Mouse (Mus musculus): ENCODE measurements at regions not wholly inside any gene's neighbourhood (a gene's known extent, or its start where the extent isn't known, plus 50 kb on each side); places are given as distances from the start of the nearest gene placed in this dataset.

DNA sequence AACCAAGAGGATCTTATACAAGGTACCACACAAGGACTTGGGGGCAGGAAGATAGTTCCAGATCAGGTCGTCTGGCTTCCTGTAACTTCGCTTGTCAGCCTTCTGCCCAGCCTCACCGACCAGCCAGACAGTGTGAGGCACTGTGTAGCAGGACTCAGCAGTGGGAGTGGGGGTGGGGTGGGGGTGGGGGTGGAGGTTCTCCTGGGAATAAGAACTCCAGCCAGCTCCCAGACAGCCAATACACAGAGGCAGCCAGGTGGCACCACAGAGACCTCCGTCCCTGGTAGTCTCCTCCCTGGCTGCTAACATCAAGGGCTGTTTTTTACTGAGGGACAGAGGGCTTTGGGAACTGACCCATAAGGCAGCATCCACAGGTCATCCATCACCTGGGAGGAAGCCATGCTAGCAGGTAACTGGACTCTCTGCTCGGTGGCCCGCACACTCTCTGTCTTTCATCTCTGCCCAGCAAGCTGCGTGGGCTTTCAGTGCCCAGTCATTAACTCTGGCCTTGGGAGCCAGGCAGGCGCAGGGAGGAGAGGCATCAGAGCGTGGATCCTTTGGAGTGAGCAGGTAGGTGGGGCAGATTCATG is 60.3 kb upstream of the Wnt4 start:
- no peak for DNase-seq (ENCODE audit: inconsistent ontology term)

DNA sequence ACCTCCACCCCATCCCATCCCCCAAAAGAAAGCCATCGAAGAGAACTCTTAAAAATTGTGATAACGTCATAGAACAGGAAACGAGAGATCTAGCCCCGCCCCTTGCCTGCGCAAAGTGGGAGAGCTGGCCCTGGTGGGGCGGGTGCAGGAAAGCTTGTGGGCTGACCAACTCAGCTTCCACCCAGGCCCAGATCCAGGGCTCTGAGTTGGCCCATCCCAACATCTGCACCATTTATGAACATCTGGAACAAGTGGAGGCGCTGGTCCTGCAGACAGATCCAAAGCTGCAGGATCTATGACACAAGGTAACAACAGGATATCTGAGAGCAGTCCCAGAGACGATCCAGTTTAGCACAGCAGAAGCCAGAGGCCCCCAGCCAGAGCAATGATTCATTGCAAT is 62.7 kb upstream of the Wnt4 start:
- no peak for DNase-seq (ENCODE audit: inconsistent ontology term)

DNA sequence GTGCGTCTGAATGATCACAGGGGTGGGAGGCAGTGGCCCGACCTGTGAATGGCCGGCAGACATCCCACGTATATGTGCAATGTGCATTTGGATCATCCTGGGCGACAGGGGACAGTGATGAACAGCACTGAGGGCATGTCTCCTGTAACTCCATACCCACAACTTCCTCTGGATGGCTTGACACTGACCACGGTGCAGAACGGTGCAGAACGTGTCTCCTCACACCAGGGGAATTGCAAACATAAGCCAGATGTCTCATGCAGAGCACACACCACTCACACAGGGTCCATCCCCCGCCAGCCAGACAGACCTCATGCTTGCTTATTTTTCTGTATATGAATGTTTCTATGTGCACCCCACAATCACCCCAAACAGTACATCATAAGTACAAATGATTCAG is 64.4 kb upstream of the Wnt4 start:
- no peak for DNase-seq (ENCODE audit: inconsistent ontology term)

DNA sequence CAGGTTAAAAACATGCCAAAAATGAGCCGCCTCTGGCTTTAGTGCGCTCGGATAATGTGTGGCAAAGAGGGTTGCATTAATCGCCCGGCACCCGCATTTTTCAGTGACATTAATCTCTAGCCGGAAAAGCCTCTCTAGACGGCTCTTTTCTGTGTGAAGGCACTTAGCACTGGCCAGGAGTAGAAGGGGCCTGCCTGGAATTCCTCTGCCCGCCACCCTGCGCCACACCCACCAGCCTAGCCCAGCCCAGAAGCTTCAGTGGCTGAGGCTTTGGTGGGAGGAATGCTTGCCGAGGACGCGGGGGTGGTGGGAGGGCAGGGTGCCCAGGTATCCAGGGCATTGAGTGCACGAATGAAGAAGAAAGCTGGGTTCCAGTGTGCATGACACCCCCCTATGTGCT is 65.2 kb upstream of the Wnt4 start:
- DNase-seq (ENCODE audit: inconsistent ontology term): peak; percentile 71

DNA sequence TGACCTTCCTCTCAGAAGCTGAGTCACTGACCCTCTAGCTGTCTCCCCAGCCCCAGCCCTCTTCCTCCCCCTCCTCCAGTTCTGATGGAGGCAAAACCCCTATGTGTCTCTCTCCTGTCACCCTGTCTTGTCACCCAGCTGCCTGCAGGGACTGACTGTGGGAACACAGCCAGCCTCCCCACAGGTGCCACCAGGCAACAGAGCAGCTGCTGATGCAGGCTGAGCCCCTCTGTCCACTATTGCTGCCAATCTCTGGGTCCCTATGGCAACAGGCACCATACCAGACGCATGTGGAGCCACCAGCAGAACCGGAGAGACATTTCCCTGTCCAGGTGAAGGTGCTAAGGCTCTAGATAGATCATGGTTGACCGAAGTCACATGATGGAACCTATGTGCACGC is 66.0 kb upstream of the Wnt4 start:
- DNase-seq (ENCODE audit: inconsistent ontology term): no peak

DNA sequence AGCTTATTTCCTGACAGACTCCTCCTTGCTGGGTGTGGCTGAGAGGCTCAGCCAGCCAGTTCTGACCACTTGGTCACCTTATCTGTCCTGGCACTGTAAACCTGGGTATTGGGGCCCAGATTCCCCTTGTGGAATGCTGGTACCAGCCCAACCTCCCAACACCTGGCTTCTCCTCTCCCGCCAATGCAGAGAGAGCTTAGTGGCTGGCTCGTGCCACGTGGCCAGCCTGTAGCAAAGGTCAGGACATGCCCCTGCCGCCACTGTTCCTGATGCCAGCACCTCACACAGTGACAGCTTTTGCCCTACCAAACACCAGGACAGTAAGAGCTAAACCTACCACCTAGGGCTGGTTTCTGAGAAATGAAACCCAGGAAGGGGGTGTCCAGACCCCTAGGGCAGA is 66.8 kb upstream of the Wnt4 start:
- no peak for DNase-seq (ENCODE audit: inconsistent ontology term)

DNA sequence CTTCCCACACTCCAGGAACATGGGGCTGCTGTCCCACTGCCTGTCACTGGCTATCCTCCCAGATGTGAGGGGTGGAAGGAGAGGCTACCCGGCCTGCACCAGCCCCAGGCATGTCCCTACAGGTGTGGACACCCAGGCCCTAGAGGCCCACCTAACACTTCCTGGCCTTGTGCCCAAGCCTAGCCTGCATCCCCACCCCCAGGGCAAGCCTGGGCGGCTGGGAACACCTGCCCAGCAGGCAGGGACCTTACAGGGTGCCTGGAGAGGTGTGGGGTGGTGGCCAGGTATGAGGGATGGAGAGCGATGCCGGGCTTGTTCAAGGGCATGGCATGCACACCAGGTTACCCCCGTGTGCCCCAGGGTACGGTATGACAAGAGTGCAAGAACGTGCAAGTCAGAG is 76.3 kb upstream of the Wnt4 start:
- no peak for DNase-seq (ENCODE audit: inconsistent ontology term)

DNA sequence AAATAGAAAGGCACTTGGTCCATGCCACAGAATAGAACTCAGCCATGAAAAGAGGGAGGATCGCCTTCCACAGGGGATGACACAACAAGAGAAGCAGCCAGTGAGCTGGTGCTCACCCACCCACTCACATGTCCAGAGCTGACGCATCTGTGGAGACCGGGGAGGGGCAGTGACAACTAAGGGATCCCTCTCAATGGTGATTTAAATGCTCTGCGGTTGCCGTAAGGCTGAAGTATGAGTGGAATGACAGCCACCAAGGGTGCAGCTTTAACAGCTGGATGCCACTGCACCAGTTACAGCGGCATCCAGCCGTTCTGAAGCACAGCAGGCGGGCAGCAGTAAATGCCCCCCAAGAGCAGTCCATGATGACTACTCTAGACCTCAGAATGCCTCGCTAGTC is 76.9 kb upstream of the Wnt4 start:
- DNase-seq (ENCODE audit: inconsistent ontology term): peak; percentile 74

DNA sequence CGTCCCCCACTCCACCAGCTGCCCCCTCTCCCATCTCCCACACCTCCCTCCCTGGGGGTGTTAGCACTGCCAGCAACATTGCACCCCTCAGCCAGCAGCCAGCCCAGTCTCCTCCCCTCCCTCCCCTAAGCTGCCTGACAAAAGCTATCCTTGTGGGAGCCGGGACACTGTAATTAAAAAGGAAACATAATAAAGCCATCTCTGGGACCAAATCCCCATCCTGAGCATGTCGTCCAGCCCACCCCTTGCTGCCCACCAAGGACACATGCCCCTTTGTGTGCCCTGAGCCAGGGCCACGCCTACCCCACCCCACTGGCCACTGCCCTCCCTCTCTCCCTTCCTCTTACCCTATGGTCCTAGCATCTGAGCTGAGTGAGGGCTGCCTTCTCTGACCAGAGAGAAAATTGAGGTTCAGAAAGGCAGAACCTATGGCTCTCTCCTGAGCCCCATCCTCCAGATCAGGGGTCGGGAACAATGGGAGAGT is 80.8 kb upstream of the Wnt4 start:
- no peak for DNase-seq (ENCODE audit: inconsistent ontology term)

DNA sequence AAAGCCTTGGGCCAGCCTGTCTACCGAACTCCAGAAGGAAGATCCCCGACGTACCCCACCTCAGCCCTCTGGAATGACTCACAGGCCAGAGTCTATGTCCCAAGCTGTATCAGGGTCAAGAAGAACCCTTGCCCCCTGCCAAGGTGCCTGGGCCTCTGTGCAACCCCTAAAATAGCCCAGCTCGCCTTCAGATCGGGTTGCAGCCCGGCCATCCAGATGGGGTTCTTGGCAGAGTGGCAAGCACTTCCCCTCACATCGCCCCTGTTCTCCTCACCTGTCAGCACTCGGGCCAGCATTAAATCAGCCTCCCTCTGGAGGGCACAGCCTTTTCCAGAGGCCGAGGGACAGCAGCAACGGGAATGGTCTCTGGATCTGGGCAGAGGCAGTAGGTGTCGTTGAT is 83.2 kb upstream of the Wnt4 start:
- no peak for DNase-seq (ENCODE audit: inconsistent ontology term)

DNA sequence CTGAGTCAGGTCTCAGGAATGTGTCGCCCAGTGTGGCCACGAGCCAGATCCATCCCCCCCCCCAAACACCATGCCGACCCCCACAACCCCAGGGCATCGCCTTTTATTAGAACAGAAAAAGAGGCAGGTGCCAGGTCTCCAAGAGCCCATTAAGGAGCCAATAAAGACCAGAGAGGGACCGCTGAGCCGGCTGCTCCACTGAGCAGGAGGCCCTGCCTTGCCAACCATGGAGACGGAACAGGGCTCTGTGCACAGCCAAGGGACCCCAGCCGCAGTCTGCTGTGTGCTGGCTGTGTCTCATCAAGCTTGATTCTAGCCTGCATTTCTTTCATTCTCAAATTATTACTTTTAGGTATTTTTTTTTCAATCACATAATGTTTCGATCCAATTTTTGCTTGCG is 86.7 kb upstream of the Wnt4 start:
- no peak for DNase-seq (ENCODE audit: inconsistent ontology term)

DNA sequence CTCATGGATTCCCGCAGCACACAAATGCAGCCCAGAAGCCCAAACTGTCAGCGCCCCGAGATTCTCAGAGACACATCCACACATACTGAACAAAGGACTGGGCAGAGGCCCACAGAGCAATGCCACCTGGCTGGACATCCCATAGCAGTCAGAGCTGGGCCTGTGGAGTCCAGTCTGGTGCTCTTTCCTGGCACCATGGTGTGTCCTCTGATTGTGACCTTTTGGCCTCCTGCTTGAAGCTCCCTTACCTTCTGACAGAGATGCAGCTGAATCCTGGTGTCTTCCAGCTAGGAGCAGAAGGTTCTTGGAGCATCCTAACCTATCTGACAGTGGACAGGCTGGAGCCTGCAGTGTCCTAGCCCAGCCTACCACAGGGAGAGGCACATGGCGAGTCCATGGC is 87.5 kb upstream of the Wnt4 start:
- no peak for DNase-seq (ENCODE audit: inconsistent ontology term)

DNA sequence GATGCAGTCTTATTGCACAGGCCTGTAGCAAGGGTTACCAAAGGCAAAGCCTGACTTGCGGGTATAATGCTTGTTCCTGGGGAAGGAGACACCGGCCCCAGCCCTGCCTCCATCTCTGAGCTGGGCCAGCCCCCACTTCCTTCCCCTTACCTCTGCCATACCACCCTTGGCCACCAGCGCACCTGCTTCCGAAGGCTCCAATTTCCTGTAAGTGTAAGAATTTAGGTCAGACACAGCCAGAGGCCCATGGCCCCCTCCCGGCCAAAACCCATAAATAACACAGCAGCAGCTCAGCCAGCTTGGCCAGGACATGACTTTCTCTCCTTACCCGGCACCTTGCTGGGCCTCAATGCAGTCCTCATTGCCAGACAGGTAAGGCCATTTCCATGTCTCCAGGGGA is 88.2 kb upstream of the Wnt4 start:
- DNase-seq (ENCODE audit: inconsistent ontology term): no peak

DNA sequence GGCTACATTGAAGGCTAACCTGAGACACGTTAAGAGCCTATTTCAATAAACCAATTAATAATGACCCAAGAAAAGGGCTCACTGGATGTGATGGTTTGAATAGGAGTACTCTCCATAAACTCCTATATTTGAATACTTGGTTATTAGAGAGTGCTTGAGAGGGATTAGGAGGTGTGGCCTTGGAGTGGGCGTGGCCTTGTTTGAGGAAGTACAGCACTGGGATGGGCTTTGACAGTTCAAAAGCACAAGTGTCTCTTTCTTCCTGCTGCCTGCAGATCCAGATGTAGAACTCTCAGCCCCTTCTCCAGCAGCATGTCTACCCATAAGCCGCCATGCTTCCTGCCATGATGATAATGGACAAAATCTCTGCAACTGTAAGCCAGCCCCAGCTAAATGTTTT is 89.7 kb upstream of the Wnt4 start:
- no peak for DNase-seq (ENCODE audit: inconsistent ontology term)

DNA sequence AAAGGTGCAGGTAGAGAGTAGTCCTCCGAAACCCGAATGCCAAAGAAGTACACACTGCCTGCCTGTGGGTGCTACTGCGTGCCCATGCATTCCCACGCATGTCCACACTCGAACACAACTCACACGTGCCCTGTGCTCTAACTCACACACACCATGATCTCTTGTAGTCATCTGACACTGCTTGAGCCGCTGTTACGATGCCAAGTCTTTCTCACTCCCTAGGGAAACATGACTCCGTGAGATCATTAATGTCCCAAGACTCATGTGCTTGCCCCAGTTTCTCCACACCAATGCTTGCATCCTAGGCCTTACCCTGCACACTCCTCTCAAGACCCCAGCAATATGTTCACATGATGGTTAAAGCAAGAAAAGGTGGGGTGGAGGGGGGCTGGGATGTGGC is 90.2 kb upstream of the Wnt4 start:
- DNase-seq (ENCODE audit: inconsistent ontology term): no peak

DNA sequence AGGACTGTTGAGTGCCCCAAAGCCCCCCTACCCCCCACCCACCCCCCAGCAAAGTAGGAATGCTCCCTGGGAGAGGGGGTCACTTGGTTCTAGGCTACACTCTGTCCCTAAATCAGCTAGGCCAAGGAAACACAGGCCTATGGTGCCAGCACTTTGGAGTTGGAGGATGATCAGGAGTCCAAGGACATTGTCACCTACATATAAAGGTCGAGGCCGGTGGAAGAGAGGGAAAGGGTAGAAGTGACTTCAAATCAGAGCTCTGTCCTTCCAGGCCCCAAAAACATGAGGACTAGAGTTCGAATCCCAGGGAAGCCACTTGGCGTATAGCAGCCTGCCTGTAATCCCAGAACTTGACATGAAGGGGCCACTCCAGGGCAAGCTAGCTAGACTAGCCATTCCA is 92.3 kb upstream of the Wnt4 start:
- DNase-seq (ENCODE audit: inconsistent ontology term): no peak

DNA sequence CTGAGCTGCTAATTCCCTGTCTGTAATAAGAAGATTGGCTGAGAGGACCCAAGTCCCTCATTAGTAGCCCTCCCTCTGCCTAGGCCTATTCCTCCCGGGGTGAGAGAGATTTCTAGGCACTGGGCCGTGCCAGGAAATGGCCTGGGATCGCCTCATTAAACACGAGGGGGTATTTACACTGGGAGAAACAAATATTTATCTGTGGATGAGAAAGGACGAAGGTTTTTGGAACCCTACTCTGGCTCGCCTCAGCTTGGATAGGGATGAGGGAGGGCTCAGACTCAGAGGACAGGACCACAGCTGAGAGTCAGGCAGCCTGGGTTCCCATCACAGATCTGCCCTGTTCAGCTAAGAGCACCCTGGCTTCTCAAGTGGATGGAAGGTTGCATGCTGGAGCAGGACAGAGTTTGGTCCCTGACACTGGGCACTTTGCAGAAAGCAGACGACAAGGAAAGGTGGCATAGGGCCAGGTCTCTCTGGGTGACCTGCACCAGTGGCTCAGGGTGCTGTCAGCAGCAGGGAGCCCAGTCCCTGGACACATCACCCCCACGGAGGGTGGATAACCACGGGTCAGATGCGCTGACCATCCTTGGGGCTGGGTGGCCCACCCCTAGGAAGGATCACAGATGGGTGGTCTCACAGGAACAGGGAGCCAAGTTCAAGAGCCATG is 94.0 kb upstream of the Wnt4 start:
- no peak for DNase-seq (ENCODE audit: inconsistent ontology term)

DNA sequence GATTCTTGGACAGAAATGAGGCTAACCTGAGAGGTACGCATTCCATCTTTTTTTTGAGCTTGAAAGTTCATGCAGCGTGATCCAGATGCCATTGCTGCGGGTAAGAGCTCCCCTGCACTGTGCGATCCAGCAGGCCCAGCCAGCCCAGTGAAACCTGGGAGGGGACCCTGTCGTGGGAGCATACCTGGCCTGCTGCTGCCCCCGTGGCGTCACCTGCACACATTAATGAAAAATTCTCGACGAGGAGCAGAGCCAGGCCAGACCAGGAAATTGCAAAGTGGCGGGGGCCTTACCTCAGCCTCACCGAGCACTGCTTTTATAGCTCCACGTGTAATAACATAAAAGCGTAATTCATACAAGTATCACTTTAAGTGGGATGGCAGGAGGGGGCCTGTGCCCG is 94.7 kb upstream of the Wnt4 start:
- DNase-seq (ENCODE audit: inconsistent ontology term): no peak

DNA sequence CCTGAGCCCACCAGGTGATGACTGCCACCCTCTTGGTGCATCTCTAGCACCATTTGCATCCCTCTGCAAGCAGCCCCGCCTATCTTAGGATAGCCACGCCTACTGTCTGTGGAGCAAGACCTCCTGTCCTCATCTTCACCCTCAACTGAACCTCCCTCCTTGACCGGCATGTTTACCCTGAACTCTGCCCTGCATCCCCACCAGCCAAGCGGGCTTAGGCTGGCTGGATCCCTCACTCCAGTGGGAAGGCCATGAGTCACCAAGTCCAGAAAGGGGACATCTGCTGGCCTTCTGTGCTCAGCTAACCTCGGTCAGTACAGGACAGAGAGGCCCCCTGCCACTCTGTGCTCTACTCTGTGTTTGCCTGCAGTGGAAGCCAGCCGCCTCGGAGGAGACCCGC is 96.0 kb upstream of the Wnt4 start:
- no peak for DNase-seq (ENCODE audit: inconsistent ontology term)

DNA sequence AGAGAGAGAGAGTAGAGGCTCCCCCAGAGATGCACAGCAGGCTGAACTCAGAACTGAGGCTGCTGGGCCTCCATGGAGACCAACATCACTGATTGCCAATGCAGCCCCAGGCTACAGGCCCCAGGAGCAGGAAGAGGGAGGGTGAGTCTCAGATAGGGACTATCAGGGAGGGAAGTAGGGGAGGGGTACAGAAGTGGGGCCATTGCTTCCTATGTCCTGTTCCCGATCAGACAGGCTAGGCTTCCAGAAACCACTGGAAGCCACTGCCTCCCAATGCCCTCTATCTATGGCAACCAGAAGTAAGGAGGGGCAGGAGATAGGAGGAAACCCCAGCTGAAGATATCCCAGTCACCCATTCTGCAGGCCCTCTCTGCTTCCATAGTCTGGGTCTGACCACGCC is 97.2 kb upstream of the Wnt4 start:
- no peak for DNase-seq (ENCODE audit: inconsistent ontology term)

DNA sequence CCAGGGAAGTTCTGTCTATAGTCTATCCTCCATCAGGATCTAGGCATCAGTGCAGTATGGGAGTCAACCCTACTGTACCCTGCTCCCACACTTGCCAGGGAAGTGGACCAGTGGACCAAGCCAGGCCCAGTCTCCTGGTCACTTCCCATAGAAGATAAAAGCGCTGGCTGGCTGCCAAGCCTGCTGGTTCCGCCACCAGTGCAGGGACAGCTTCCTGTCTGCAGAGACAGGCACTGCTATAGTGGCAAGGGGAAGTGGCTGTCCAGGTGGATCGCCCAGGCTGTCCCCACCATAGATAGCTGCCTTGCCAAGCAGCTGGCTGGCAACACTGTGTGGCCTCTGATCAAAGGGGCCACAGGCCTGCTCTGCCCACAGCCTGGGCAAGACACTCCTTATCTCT is 98.5 kb upstream of the Wnt4 start:
- no peak for DNase-seq (ENCODE audit: inconsistent ontology term)

DNA sequence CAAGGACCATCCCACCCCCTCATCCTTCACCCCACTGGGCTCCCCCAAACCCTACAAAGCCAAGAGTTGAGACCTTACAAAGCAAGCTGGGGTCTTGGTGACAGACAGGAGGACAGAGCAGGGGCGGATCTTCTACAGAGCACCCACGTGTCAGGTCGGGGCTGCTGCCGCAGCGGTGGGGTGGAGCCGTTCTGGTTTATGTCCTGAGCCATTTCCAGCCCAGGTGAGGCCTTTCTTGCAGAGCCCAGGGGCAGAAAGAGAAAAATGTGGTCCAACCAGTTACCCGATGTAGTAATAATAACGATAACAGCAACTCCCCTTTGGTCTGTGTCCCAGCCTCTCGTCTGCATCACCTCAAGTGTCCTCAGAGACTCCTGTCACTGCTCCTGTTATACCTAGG is 112.4 kb upstream of the Wnt4 start:
- DNase-seq (ENCODE audit: inconsistent ontology term): no peak

DNA sequence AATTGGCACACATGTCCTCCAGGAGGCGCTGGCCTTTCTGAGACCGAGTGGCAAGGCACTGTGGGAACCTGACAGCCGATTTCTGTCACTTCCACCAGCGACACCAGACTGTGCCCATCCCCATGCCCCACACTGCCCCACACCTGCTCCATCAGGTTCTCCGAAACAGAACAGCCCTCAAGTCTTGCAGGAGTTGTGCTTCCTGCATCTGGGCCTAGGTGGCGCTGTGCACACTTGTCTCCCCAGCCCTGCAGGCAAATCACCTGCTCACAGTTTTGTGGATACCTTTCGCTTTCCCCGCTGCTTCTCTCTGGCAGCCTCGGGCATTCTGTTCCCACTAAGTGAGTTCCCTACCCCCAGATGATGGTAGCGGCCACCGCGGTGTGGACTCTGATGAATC is 112.9 kb upstream of the Wnt4 start:
- DNase-seq (ENCODE audit: inconsistent ontology term): peak; percentile 69

DNA sequence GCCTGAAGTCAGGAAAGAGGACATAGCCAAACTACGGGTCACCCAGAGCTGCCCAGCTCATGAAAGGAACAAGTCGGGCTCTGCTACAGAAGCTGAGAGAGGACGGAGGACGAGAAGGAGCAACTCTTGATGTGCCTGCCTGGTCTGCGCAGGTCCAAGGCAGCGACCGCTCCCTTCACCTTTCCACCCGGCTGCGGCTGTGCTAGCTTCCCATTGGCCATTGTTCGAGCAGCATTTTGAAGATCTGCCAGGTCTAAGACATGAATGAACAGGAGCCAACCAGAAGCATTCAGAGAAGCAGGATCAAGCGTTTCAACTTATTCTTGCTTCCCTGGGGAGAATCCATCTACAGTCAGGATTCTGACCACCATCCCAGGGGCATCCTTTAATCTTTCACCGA is 113.3 kb upstream of the Wnt4 start:
- no peak for DNase-seq (ENCODE audit: inconsistent ontology term)

Data from Muller cell, postnatal 12 days (primary cell).